Mouse (Mus musculus): Measurements from ENCODE around the gene Etaa1. TPM values are rescaled to one million over a fixed set of nuclear protein-coding genes. Genes with fewer than 3 reads are reported as not detected.
A peak's percentile ranks its signal among the peaks of the same experiment; 100 is the strongest.
"Not testable (repeated sequence)": the region's sequence is repeated elsewhere in the genome, so short reads cannot be mapped to it uniquely, and the experiment has no call there.

Etaa1 gene
- 1 to 10 TPM; 1.5 to 1.7 TPM for total RNA-seq (2021)
- long read RNA-seq, experiment 1, full-length matches to known transcripts, result 2 of 2 reads
- long read RNA-seq, experiment 1, partial matches to known transcripts, result 0 of 2 reads
- long read RNA-seq, experiment 1, other reads (novel, unspliced or antisense), result 0 of 2 reads
- long read RNA-seq, experiment 2, full-length matches to known transcripts, result 2 of 2 reads
- long read RNA-seq, experiment 2, partial matches to known transcripts, result 0 of 2 reads
- long read RNA-seq, experiment 2, other reads (novel, unspliced or antisense), result 0 of 2 reads

DNA sequence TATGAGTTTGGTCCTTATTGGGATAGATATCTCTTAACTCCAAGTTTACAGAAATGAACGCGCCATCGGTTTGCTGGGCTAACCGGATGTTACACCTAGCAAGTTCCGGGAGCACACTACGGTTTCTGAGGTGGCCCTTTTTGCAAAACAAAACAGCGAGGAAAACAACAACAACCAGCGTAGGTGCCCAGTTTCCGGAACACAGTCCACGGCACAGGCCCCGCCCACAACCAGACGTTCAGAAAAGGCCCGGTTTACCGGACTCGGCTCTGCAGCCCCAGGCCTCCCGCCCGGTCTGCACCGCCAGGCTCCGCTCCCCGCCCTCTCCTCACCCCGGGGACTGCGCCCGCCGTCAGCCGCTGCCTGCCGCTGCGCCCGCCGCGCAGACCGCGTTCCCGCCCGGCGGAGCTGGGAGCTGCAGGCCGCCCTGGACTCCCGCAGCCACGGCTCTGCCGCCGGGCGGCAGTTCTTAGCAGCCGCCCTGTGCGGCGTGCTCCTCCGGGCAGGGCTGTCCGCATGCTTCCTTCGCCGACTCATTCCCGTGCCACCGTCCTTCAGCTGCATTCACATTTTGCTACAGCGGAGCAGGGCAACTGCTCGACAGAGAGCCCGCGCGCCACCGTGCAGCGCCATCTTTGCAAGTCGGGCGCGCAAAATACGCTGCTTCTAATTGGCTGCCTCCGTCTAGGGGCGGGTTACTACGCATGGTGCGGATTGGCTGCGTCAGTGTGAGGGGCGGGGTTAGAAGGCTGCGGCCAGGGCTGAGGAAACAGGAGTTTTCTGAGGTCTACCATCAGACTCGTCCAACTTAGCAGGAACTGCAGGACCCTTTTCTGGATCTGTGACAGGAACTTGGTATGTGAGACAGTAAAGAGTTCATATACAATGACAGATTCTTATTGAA lies at the start of gene Etaa1:
Gene Etaa1, minus strand, starts transcription at position 645 of the 904 bp plus-strand sequence.
- peak; percentile 94 for DNase-seq (ENCODE audit: low spot score)

DNA sequence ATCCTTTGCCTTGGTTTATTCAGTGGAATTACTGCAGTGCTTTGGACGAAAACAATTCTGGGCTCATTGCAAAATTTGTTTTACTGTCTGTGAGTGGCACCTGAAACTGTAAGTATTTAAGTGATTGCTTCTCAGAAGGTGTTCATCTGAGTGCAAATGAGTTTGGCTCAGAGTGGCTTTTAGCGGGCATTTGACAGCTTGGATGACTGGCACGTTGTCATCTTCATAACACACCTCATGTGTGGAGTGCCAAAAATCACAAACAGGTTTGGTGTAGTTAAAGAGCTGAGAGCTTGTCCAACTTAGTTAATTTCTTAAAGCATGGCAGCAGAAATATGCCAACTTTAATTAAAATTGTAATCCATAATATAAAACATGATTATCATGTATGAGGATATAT lies 40.5 kb upstream of the Etaa1 start:
- DNase-seq (ENCODE audit: low spot score), result no peak

DNA sequence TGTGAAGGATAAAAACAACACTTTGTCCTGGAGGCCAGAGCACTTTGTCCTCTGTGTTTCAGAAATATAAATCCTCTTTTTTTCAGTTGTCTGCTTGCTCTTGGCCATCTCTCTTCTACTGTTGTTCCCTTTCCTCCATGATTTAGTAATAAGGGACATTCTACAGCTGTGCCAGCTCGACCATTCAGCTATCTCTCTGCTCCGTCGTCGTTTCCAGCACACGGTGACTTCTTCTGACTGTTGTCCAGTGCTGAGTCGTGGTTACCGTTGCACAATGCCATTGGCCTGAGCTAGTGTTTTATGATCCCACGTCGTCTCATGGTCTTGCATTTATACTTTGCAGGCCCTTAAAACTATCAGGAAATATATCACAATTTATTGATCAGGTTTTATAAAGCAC lies 38.6 kb upstream of the Etaa1 start:
- no peak for DNase-seq (ENCODE audit: low spot score)

DNA sequence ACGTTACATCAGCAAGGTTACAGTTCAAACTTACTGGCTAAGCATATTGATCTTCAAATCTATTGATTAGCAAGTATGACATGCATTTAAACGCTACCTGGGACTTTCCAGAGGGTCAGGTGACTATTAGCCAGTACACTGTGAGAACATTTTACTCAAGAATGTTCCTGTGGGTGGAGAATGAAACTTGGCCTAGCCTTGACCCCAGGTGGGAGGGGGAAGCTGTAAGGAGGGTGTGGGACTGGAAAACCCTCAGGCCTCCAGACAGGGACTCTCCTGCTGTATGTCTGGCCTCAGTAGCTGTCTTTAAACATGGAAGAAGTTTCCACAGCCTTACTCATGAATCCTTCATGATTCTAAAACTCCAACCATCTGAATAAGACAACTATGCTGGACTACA lies 29.7 kb upstream of the Etaa1 start:
- no peak for DNase-seq (ENCODE audit: low spot score)

GRCm38 (mm10) chr11:17981246-17981645 lies 27.6 kb upstream of the Etaa1 start:
- DNase-seq (ENCODE audit: low spot score), result no peak

DNA sequence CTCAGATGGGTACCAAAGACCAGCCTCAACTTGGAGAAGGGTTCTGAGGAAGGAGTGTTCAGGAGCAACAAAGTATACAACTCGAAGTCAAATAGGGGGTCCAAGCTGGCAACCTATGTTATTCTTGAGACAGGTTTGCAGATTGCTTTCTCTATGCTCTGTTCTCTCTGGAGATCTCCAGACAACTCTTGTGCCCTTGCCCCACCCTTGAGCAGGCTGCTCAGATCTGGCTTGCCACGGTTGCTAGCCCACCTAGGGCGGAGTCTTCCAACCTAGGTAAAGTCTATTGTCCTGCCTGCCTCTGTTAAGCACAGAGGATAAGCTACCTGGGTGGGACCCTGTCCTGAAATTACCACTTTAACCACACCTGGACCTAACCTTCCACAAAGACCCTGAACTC lies 21.9 kb upstream of the Etaa1 start:
- no peak for DNase-seq (ENCODE audit: low spot score)

- DNase-seq (ENCODE audit: low spot score), result no peak
Observed at GRCm38 (mm10) chr11:17952791-17953190, 884 bp downstream of the Etaa1 start.

- DNase-seq (ENCODE audit: low spot score), result no peak
Observed at GRCm38 (mm10) chr11:17951336-17951735, 2.3 kb downstream of the Etaa1 start.

- DNase-seq (ENCODE audit: low spot score), result no peak
Observed at GRCm38 (mm10) chr11:17939168-17939567, 14.5 kb downstream of the Etaa1 start.

DNA sequence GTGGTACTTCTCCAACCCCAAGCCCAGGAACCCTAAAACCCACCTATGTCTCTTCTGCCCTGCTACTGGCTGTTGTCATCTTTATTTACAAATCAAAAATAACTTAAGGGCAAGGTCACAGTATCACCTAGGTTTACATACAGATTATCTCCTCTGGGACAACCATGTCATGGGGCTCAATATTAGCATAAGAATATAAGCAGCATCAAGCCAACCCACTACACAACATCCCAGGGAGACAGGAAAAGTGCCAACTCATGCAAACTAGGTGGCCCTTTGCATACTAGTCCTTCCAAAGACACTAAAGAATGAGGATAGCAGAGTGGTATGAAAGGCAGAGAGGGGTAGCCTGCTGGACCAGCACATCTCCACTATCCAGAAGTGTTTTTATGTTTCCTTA lies 15.7 kb downstream of the Etaa1 start:
- DNase-seq (ENCODE audit: low spot score), result no peak

GRCm38 (mm10) chr11:17917905-17918304 lies 35.8 kb downstream of the Etaa1 start:
- DNase-seq (ENCODE audit: low spot score), result no peak

- no peak for DNase-seq (ENCODE audit: low spot score)
Observed at GRCm38 (mm10) chr11:17917101-17917500, 36.6 kb downstream of the Etaa1 start.

GRCm38 (mm10) chr11:17916486-17916885 lies 37.2 kb downstream of the Etaa1 start:
- DNase-seq (ENCODE audit: low spot score), result no peak

DNA sequence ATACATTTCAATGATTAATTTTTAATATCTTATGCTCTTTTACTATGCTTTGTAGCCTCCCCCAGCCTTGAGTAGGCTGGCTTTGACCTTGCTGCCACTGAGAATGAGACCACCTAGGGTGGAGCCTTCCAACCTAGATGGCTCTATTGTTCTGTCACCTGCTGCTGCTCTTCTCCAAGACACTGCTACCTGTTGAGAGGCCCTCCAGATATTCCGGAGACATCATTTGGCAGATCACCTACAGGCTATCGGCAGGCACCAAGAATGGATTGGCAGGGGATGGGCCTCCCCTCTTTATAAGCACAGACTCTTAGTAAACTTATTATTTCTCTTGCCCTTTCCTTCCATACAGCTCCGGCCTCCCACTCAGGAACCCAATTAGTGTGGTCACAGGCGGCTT lies 52.7 kb downstream of the Etaa1 start:
- DNase-seq (ENCODE audit: low spot score), result not testable (repeated sequence)

Measured in gastrocnemius, adult 18-20 months (tissue).